Mouse (Mus musculus): Measurements from ENCODE around the gene Ushbp1.
A peak's percentile ranks its signal among the peaks of the same experiment; 100 is the strongest.
"Not testable (repeated sequence)": the region's sequence is repeated elsewhere in the genome, so short reads cannot be mapped to it uniquely, and the experiment has no call there.

The Ushbp1 gene

GRCm38 (mm10) chr8:71368366-71368765 lies 27.2 kb downstream of the Ushbp1 start:
- no peak for DNase-seq

GRCm38 (mm10) chr8:71367529-71368176 lies 27.9 kb downstream of the Ushbp1 start:
- peak in 1 of 2 experiments; percentile 41 for DNase-seq

GRCm38 (mm10) chr8:71366771-71367528 lies 28.7 kb downstream of the Ushbp1 start, which contains the start of gene Use1:
TSS of gene Use1 (plus strand) at chr8:71366848.
- peak; percentile 96 to 97 for DNase-seq

- no peak for DNase-seq
These were observed 37.6 kb downstream of the Ushbp1 start for GRCm38 (mm10) chr8:71358026-71358425.

- DNase-seq: no peak
These were observed 44.1 kb downstream of the Ushbp1 start for GRCm38 (mm10) chr8:71351520-71351919.

GRCm38 (mm10) chr8:71351117-71351516 lies 44.5 kb downstream of the Ushbp1 start:
- DNase-seq: no peak

- no peak for DNase-seq
These were observed 49.0 kb downstream of the Ushbp1 start for GRCm38 (mm10) chr8:71346581-71346980.

GRCm38 (mm10) chr8:71340625-71341024 lies 55.0 kb downstream of the Ushbp1 start:
- peak; percentile 45 to 80 for DNase-seq

- not testable (repeated sequence) for DNase-seq
These were observed 57.8 kb downstream of the Ushbp1 start for GRCm38 (mm10) chr8:71337834-71338233.

Measured in kidney, postnatal 36 days (tissue).